Mouse (Mus musculus) B cell, adult (primary cell): ENCODE measurements around the gene Abca4. TPM values are rescaled to one million over a fixed set of nuclear protein-coding genes. Genes with fewer than 3 reads are reported as not detected.

Source experiments
- total RNA-seq: library from RNA; stranded (reverse); gene quantifications from 4 replicates; pipeline ENCODE4 v1.2.4, GENCODE M21; 2023; ENCODE audit not compliant: inconsistent age

The Abca4 gene
- not detected in 4 replicates for total RNA-seq

DNA sequence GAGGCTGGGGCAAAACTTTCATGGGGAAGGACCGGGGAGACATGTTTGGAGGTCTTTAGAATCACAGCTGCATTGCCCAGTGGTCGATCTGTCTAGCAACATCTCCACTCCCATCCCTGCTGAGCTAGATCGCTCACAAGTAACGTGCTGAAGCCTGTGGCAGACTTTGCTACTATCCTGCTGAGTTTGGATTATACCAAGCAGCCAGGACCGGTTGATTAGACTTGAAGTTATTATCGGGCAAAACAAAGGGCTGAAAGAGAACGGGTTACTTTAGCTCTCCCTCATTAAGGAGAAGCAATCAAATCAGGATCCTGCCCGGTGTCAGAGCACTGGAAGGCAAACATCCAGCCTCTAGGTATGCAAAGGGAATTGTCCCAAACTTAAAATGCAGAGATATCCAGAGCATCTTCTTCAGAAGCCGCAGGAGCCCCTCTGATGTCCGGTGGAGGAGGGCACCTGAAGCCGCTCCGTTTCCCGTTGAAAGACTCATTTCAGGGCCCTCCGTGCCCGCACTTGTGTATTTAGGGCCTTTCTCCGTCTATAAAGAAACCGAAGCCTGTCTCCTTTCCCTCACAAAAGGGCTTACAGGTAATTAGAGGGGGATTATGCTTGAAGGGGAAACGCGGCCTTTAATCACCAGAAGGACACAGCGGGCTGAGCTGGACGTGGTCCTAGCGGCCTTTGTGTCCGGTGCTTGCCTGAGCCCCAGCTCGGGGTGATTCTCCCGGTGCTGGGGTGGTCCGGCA is at the start of gene Abca4:
Gene Abca4, plus strand, starts transcription at position 645 of the 749 bp plus-strand sequence.

Other genes with a start within 250 kb of the Abca4 start
- 10.6 to 15.1 TPM (median 11.8 TPM) in 4 replicates for gene Abcd3, start 229.1 kb upstream of the Abca4 start, total RNA-seq
- gene Arhgap29, start 91.9 kb upstream of the Abca4 start, total RNA-seq = 0.15 to 1.1 TPM (median 0.38 TPM) in 4 replicates
- 13.7 to 21.6 TPM (median 16.4 TPM) in 4 replicates for gene Gclm, start 201.1 kb downstream of the Abca4 start, total RNA-seq
- gene Dnttip2, start 229.9 kb downstream of the Abca4 start, total RNA-seq = 98.1 to 118 TPM (median 110 TPM) in 4 replicates
- gene Bcar3, start 249.7 kb downstream of the Abca4 start, total RNA-seq = 245 to 258 TPM (median 247 TPM) in 4 replicates